Mouse (Mus musculus) fibroblast of lung, adult 2 months (primary cell): ENCODE results near the gene Mfrp.

Experiments used
- DNase-seq: peaks from one replicate; pipeline ENCODE4 v3.0.0-alpha.2; 2011; ENCODE audit warnings: low read depth

The Mfrp gene

DNA sequence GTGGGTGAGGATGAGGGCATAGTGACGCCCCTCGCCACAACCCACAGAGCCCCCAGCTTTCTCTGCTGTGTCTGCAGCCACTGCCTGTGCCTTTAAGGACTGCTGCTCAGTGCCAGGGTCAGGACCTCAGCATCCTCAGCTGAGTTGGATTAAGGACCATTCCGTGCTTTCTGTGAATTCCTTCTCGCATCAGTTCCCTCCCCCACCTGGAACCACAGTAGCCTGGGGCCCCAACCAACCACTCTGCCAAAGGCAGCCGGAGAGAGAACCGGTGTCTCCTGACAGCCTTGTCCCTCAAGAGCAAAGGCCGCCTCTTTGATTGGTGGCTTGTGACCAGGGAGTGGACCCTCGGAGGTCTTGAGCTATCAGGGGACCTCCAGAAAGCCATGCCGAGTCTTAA, at the start of gene Mfrp:
Gene Mfrp (plus strand): TSS at position 240 of the 400 bp plus-strand sequence.
- no peak for DNase-seq

DNA sequence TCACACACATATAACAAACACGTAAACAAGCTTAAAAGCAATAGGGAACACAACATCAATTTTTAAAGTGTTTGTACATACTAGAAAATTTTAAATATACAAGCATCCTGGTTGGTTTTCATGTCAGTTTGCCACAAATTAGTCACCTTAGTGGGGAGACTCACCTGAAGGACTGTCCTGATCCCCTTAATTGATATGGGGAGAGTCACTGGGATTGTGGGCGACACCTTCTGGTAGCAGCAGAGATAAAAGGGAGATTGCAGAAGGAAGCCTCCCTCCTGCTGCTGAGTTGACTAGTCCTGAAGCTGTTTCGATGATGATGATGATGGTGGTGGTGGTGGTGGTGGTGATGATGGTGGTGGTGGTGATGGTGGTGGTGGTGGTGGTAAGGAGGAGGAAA, 48.7 kb upstream of the Mfrp start:
- DNase-seq = no peak

DNA sequence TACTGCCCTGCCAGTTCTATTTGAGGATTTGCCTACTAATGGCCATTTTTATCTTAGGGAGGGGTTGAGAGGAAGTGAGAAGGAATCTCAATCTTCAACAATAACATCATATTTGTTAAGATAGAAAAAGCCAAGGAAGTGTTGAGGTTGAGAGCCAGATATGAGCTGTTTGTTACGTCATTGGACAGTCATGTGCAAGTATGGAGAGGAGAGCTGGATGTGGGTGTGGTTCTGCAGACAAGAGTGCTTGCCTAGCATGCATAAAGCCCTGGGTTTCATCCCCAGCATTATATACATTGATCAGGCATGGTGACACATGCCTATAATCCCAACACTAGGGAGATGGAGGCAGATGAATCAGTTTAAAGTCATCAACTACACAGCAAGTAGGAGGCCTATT, 47.6 kb upstream of the Mfrp start:
- no peak for DNase-seq

DNA sequence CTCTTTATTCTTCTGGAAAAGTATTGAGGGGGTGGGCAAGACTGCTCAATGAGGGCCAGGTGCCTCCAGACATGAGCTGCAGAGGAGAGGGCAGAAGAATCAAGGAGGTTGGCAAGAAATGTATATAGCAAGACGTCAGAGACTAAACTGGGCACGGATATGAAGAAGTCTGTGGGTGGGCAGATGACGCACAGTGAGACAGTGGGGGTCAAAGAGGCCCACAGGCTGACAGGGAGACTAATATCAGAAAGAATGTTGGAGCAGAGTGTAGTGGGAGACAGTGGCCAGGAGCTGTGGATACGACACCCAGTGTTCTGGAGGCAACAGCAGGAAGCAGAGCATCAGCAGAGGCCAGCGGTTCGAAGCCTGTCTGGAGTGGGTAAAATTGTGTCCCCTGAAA, 42.9 kb upstream of the Mfrp start:
- no peak for DNase-seq

DNA sequence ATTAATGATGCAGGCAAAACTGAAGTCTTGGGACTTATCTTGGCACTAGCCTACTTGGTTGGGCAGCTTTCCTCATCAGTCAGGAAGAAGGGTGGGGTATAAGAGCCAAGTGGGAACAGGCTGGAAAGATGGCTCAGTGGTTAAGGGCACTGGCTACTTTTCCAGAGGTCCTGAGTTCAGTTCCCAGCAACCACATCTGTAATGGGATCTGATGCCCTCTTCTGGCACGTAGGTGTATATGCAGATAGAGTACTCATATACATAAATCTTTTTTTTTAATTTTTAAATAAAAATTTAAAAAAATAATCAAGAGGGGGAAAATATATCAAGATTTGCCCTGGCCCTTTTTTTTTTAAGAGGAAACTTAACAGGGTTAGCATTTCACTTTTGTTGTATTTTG, 36.4 kb upstream of the Mfrp start:
- no peak for DNase-seq

DNA sequence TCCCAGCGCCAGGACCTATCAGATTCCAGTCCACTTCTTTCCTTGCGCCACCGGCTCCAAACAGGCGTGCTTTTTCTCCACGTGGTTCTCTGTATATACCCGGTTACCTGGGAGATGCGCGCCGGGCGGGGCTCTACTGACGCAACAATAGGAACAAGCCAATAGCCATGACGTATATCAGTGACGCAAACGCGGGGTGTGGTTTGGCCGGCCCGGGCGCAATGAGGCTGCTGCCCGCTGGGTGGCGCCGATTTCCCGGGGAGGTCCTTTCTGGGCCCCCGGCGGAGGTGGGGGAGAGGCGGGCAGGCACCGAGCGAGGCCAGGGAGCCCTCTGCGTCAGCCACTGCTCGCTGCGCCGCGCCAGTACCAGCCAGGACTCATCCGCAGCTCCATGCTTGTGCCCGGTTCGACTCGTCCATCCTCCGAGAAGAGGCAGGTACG, 34.7 kb upstream of the Mfrp start, which contains the start of gene Usp2:
Gene Usp2 (plus strand): TSS at position 237 of the 441 bp plus-strand sequence.
- peak; percentile 95 for DNase-seq

DNA sequence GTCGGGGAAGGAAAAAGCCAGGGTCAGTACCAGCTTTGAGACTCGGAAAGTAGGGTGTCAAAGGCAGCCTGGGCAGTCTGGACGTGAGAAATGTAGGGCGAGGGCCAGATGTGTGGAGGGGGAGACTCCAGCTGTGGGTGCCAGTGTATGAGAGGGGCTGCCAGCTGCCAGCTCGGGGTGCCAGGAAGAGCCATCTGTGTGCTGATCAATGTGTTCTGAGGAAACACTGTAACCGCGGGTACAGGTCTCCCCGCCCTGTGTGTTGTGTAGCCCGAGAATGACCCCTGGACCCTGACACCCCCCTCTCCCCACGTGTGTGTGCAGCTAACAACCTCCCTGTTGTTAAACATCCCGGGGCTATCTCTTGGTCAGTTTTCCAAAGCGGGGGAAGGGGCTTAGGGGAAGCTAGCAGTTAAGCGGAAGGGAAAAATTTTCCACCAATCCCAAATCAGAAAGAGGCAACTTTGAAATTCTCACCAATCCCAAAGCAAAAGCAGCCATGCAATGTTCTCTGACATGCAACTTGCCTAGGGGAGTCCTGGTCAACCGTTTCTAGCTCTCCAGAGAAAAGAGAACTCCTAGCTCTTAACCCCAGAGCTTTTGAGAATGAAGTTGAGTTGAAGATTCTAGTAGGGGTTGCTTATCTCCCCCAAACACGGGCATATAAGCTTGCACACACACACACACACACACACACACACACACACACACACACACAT, 34.1 kb upstream of the Mfrp start:
- DNase-seq = no peak

DNA sequence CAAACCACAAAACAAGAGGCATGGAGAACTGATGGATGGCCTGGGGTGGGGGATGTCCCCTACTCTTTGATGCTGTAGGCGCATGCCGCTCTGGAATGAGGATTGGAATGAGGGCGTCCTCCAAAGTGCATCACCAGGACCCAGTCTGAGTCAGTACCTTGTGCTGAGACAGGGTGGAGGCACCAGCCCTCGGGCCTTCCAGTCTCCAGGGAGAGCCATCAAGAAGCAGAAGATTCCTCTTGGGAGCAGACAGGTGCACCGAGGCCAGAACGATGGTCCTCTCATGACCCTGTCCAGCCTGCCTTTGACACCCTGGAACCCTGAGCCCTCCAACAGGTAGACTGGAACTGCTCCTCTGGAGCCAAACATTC, 33.6 kb upstream of the Mfrp start:
- no peak for DNase-seq

DNA sequence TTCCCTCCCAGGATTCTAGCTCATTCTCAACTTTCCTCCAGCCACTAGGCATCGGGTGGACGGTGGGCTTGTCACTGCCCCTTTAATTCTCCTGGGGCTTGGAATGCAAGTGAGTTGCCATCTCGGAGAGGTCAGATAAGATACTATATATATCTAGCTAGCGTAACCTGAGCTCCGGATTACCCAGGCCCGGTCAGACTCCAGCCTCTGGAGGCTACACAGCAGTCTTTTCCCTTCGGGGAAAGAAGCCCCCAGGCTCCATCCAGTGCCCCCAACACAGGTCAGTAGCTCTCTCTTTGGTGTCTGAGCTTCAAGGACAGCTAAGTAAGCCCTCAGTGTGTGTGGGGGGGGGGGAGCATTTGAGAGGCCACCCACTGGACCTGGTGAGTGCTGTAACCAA, 32.3 kb upstream of the Mfrp start:
- no peak for DNase-seq

DNA sequence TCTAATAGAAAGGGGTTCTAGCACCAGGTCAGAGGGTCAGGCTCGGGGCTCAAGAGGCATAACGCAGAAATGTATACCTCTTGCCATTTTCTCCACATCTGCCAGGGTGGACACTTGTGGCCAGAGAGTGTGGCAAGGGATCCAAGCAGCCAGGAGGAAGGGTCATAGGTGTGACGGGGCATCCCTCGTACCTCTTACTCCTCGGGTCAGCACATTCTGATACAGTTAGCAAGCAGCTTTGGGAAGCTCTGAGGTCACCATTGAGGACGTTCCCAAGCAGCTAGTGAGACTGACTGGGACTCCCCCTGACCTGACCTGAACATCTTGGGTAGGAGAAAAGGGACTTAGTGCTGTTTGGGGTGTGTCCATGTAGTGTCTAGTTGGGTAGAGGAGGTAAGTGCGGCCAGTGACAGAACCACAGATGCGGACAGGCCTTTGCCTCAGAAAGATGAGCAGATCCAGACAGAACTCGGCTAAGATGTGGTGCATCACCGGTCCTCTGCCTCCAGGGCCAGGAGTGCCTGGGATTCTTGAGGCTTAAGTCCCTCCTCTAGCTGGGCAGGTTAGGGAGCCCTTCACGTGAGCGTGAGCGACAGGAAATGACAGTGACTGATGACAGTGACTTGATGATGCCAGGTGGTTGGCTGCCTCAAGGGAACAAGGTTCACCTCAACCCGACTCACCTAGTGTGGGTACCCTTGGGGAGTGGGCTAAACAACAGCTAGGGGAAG, 31.3 kb upstream of the Mfrp start:
- DNase-seq = no peak

DNA sequence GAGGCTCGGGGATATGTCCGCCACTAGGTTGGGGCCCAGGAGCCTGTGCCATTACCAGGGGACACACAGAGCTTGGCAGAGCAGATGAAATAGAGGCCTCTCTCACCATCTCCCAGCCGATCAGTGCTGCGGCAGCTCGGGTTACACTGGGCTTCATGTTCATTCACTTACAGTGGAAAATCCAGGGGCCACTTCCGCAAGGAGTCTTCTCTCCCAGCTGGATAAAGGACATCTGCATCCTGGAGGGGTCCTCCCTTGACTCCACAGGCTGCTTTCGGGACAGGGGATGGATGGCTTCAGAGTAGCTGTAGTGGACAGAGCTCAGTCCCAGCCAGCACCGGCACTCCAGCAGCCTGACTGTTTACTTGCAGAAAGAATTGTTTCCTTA, 30.7 kb upstream of the Mfrp start:
- no peak for DNase-seq

DNA sequence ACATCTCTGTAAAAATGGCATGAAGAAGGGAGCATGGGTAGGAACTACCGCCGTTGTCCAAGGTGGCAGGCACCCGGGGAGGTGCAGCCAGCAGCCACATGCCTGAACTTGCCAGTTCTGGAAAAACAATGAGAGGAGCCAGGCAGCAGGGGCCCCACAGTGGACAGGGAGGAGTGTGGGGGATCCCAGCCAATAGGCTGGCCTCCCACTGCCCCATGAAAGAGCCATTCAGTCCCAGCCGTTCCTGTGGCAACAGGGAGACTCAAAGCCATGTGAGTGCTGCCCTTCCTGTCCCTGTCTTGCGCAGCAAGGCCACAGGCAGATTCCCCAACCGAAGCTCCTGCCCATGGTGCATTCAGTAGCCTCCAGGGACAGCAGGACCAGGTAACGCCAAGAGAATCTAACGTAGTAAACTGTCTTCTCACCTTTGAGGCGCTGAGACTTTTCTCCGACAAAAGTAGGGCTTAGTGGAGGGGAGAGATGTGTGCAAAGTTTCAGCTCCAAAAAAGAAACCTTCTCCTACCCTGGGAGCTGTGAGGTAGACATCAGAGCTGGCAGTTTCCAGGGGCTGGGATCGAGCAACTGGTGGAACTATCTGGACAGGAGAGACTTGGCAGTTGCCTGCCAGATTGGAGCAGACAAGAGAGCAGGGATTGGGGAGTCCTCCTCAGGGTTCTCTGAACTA, 29.5 kb upstream of the Mfrp start:
- DNase-seq = peak; percentile 52

DNA sequence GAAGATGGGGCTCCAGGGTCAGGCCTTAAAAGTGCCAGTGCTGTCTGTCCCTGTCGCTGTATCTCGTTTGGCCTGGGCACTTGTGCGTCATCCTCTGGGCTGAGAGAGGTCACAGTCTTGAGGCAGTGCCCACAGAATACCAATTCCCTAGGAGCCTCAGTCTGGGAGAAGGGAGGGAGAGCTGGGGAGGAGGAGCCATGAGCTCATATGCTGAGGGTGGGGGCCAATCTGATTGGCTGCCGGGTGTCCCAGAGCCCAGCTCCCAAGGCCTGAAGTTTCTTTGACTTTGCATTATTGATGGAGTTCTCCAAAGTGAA, 29.0 kb upstream of the Mfrp start:
- DNase-seq = peak; percentile 60

DNA sequence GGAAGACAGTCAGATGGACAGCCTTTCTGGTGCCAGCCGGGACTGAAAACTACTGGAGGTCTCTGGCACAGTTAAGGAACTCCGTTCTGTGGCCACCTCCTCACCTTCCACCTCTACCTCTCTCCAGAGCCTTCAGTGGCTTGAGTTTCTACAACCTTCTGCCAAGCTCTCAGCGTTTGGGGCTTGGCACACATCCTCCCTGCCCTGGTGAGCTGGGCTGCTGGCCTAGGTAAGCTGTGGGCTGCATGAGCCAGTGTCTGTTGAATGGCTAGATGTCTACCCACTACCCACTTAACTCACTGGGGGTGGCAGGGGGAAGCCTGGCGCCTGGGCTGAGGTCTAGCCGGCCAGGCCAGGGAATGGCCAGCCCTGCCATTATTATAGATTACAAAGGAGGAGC, 28.4 kb upstream of the Mfrp start:
- peak; percentile 73 for DNase-seq

DNA sequence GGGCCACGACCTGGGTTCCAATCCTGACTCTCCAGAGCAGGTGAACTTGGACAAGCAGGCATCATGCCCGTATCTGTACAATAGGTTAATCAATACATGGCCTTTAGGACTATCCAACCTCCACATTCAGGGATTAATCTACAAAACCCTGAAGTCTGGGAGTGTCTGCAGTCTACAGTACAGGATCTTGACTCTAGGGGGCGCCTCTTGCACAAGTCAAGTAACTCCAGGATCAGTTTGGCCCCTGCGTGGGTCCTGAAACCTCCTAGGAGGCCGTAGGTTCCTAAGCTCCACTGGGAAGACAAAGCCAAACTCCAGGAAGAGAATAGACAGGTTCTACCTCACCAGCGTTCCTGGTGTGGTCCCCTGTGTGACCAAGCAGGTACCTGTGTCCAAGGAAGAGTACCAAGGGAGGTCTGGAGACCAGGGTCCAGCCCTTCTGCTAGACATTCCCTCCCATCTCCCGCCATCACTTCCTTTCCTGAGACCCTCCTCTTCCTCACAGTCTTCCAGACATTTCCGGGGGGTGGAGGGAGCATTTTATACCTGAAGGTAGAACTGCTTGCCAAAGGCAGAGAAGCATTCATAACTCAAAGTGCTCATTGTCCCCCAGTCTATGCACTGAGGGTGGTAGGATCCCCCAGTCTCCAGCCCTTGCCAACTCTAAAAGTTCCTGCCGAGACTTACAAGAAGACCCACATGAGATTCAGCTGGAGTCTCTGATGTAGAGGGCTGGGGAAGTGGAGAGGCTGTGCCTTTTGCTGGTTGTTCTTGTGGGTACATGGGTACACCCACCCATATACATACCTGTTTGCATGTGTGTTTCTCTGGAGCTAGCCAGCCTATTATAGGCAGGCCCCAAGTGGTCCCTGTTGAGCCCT, 26.9 kb upstream of the Mfrp start:
- no peak for DNase-seq

DNA sequence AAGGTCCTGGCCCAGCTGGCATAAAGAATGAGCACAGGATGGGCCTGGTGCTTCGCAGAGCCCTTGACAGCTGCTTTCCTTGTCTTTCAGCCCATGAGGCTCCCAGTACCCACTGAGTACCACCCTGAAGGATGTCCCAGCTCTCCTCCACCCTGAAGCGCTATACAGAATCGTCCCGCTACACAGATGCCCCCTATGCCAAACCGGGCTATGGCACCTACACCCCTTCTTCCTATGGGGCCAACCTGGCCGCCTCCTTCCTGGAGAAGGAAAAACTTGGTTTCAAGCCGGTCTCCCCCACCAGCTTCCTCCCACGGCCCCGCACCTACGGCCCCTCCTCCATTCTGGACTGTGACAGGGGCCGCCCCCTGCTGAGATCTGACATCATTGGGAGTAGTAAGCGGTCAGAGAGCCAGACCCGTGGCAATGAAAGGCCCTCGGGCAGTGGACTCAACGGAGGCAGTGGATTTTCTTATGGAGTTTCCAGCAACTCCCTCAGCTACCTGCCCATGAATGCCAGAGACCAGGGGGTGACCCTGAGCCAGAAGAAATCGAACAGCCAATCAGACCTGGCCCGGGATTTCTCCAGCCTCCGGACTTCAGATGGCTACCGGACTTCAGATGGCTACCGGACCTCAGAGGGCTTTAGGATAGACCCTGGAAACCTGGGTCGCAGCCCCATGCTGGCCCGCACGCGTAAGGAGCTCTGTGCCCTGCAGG, 26.1 kb upstream of the Mfrp start:
- DNase-seq = no peak

DNA sequence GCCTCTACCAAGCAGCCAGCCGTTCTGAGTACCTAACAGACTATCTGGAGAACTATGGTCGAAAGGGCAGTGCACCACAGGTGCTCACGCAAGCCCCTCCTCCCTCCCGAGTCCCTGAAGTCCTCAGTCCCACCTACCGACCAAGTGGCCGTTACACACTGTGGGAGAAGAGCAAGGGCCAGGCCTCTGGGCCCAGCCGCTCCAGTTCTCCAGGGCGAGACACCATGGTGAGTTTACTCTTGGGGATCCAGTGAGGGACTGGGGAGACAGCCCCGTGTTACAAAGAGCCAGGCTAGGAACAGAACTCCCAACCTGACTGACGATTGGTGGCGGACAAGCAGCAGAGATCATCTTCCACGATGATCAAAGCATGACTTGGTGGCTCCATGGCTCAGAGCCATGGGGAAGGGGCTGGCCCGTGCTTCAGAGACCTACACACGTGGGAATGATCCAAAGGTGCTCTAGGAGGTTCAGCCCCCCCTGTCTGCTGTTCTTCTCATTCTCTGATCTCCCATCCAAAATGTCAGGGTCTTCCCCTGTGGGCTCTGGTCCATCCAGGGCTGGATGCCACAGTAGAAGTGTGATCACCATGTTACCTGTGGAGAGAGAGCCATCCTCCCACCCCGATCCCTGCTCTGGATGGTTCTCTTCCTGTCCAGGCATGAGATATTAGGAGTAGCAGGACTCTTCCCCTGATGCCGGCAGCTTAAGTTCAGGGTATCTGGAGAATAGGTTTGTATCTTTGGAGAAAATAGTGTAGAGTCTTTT, 25.3 kb upstream of the Mfrp start:
- DNase-seq = no peak

DNA sequence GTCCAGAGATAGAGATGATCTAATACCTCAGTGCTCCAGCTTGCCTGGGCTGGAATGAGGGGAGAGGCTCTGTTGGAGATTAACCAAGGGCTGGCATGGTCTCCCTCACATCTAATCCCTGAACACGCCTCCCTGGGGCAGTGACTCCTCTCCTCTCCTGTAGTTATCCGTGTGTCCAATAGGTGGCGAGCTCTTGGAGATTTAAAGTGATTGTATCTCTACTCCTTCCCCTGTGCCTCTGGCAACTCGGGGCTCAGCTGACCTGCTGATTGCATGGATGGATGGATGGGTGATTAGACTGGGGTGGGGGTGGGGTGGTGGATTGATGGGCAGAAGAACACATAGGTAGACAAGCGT, 24.8 kb upstream of the Mfrp start:
- DNase-seq = no peak

DNA sequence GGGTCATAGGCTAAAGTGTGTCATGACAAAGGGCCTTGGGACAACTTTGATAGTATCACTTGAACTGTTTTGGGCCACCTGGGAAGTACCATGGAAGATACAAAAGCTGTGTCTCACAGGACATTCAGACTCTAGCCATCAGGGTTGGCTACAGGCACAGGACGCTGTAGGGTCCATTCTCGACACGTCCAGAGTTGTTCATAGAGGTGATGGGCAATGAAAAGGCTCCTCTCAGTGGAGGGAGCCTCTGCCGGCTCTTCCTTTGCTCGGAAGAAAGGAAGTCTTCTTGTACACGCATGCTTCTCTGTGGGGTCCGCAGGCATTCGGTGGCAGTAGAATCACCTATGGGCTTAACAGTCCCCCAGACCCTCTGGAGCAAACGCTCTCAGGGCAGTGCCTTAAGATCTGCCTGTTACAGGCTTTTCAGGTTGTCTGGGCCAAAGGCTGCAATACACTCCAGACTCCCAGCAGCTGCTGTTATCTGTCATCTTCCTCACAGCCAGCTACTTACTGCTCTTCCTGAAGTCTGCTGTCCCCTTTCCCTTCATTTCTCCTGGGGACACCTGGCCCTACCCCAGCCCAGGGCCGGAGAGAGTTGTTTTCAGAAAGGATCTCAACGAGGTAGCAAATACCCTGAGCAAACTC, 24.1 kb upstream of the Mfrp start:
- no peak for DNase-seq

DNA sequence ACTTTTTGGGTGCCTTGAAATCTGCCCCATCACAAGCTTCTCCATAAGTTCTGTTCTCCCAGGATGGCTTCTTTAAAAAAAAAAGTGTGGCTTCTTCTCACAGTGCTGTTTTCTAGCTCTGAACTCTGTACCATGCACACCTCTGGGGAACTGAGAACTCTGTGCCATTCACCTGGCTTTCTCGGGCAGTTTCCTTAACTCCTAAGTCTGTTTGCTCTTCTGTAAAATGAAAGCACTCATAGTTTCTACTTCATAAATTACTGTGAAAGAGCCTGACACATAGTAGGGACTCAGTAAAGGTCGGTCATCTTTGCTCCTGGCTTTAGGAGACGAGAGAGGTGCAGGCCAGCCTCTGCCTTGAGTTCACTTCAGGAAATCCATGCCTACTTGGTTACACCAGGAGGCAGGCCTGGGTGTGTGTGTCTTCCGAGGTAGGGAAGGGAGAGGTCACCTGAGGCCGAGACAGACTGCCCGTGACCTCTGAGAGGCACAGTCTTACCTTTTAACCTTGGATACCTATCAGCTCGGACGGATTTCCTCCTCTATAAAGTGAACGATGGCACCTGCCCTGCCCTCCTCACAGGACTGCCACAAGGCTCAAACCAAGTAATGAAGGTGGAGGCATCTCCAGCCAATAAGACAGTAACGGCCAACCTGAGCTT, 23.3 kb upstream of the Mfrp start:
- no peak for DNase-seq
